Mouse (Mus musculus): ENCODE data around the gene Selenon. TPM values are rescaled to one million over a fixed set of nuclear protein-coding genes. Genes with fewer than 3 reads are reported as not detected.

Selenon gene
- total and polyA plus RNA-seq, 2 experiments from 2014 or later, result 13.4 to 17.9 TPM

DNA sequence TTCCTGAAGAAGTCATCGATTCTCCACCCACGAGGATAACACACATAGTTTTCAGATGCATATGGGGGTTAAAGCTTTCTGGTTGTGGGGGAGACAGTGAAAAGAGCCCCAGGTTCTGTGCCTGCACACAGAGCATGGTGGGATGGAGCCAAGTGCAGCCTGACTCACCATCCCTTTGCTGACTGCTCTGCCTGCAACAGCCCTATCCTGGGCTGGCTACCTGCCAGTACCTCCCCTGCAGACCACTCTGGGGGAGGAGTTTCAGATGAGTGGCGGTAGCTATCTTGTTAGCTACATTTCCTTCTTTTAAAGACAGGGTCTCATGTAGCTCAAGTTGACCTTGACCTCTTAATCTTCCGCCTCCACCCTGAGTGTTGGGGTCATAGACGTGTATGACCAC lies 26.4 kb upstream of the Selenon start:
- no peak for TF ChIP-seq CTCF (IDR thresholded peaks at IDR 0.05; ENCODE audit: low read depth)
- no peak for DNase-seq
- H3K36me3 ChIP-seq (ENCODE audit: insufficient read depth), result no peaks in the 10 kb centered on the region
- no peak overlapping the region for H3K9ac ChIP-seq
- peaks cover 22% of the 10 kb centered on the region for H3K4me1 ChIP-seq (ENCODE audit: insufficient read depth)
- no peaks in the 10 kb centered on the region for H3K27me3 ChIP-seq (ENCODE audit: insufficient read depth, low read length)
- ATAC-seq, result no peak
- H3K4me2 ChIP-seq (ENCODE audit: low read depth), result no peak overlapping the region
- H3K9me3 ChIP-seq (ENCODE audit: low read length), result no peaks in the 10 kb centered on the region
- 67% methylated on average over 5 of the region's 5 CpGs for WGBS
- H3K27ac ChIP-seq (ENCODE audit: low read depth, low read length), result no peak overlapping the region
- no peak overlapping the region for H3K4me3 ChIP-seq (ENCODE audit: low read depth, low read length)

DNA sequence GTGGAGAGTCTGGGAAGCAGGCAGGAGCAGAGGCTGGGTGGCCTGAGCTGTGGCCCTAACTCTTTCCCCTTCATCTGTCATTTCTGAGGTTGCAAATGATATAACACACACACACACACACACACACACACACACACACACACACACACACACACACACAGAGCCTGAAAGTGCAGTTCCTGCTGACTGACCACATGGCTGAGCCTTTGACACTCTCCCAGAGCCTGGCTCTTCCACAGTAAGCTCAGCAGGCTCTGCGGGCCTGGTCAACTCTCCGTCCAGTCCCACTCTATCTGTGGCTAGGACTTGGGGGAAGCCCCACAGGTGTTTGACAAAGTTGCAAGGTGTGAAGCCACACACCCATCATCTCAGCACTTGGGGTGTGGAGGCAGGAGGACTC lies 25.3 kb upstream of the Selenon start:
- DNase-seq (no peak), ATAC-seq (no peak)
- H3K9ac ChIP-seq, result no peak overlapping the region
- 82% methylated on average over 2 of the region's 2 CpGs for WGBS
- no peaks in the 10 kb centered on the region for H3K36me3 ChIP-seq (ENCODE audit: insufficient read depth)
- H3K4me3 ChIP-seq (ENCODE audit: low read depth, low read length), result no peak overlapping the region
- TF ChIP-seq CTCF (IDR thresholded peaks at IDR 0.05; ENCODE audit: low read depth), result no peak
- H3K9me3 ChIP-seq (ENCODE audit: low read length), result no peaks in the 10 kb centered on the region
- no peak overlapping the region for H3K27ac ChIP-seq (ENCODE audit: low read depth, low read length)
- no peaks in the 10 kb centered on the region for H3K27me3 ChIP-seq (ENCODE audit: insufficient read depth, low read length)
- H3K4me2 ChIP-seq (ENCODE audit: low read depth), result no peak overlapping the region
- peaks cover 22% of the 10 kb centered on the region for H3K4me1 ChIP-seq (ENCODE audit: insufficient read depth)

DNA sequence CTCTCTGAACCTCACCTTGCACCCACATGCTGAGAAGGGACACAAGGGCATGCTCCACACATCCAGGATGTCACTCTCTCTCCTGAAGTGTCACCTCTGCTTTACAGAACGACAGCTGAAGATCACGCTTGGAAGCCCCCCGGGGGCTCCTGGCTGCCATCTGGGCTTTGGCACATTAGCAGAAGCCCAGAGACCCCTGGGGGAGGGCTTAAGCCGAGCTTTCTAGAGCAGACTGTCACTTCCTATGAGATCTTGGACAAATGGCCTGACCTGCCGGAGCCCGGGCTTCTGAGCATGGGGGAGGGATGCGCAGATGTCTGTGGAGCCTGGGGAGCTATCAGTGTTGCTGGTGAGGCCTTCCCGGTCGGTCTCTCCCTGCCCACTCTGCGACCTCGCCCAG lies 23.5 kb upstream of the Selenon start:
- Histone ChIP-seq H3K27ac (ENCODE audit: low read depth, low read length) (no peak overlapping the region), H3K27me3 (ENCODE audit: insufficient read depth, low read length) (no peaks in the 10 kb centered on the region), H3K36me3 (ENCODE audit: insufficient read depth) (no peaks in the 10 kb centered on the region), H3K9ac (no peak overlapping the region), H3K9me3 (ENCODE audit: low read length) (no peaks in the 10 kb centered on the region), H3K4me2 (ENCODE audit: low read depth) (no peak overlapping the region), H3K4me3 (ENCODE audit: low read depth, low read length) (no peak overlapping the region), H3K4me1 (ENCODE audit: insufficient read depth) (peaks cover 15% of the 10 kb centered on the region)
- WGBS, result 61% methylated on average over 11 of the region's 11 CpGs
- ATAC-seq (no peak), DNase-seq (no peak)
- no peak for TF ChIP-seq CTCF (IDR thresholded peaks at IDR 0.05; ENCODE audit: low read depth)

DNA sequence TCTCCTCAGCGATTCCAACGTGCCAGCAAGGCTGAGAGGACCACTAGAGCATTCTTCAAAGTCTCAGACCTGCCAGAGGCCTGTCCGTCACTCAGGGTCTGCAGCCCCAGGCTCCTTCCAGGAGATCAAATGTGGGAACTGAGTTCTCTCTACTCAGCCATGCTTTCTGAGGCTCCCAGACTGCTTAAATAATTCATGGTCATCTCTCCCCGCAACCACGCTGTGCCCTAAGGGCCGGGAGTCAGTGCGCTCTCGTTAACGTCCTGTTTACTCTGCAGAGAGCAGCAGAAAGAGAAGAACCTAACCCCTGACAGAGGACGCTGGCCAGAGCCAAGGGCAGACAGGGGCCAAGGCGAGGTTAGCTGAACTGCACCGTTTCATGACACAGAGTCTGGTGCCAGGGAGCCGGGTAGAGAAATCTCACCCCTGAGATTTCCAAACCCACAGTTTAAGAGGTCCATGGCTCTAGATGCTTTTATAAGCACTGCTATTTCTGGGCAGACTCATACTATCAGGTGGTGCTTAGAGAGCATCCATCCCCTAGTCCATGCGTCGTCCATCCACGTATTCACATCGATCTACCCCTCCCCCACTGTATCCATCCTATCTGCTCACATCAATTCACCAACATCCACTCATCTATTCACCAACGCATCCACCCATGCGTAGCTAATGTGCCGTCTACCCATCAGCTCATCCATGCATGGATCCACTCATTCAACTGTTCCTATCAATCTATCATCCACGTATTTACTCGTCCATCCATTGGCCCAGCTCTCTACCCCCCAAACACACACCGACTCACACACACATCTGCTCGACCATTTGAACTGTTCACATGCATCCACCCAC lies 20.7 kb upstream of the Selenon start:
- Histone ChIP-seq H3K9me3 (ENCODE audit: low read length) (no peaks in the 10 kb centered on the region), H3K4me1 (ENCODE audit: insufficient read depth) (no peaks in the 10 kb centered on the region), H3K36me3 (ENCODE audit: insufficient read depth) (no peaks in the 10 kb centered on the region), H3K27me3 (ENCODE audit: insufficient read depth, low read length) (no peaks in the 10 kb centered on the region), H3K9ac (no peak overlapping the region), H3K27ac (ENCODE audit: low read depth, low read length) (no peak overlapping the region), H3K4me2 (ENCODE audit: low read depth) (no peak overlapping the region), H3K4me3 (ENCODE audit: low read depth, low read length) (no peak overlapping the region)
- no peak for DNase-seq
- no peak for TF ChIP-seq CTCF (IDR thresholded peaks at IDR 0.05; ENCODE audit: low read depth)
- ATAC-seq, result no peak
- WGBS, result 87% methylated on average over 24 of the region's 24 CpGs

DNA sequence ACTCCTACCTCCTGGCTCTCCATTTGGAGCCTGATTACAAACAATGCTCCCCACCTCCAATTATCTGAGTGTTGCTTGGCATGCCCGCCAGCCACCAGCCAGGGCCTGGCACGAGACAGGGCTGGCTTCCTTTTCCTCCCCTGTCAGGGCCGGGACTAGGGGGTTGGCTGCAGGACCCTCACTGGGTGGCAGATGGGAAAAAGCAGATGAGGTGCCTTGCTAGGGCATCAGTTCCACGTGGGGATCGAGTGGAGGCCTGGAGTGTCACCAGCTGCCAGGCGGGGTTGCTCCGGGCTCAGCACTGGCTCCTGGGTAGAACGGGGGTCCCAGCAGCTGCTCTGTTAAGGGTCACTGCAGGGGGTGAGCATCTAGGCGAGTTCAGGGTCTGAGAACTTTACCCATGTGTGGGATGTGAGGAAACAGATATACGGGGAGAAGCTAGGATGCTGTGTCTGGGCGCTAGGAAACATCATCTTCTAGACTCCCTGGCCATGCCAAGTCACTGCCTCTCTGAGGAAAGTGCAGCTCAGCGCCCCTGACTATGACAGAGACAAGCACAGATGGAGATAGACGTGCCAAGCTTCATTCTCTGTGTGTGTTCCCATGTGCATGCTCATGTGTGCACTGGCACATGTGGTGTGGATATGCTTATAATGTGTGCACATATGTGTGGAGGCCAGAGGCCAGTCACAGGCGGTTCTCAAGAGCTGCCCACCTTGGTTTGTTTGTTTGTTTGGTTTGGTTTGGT lies 18.9 kb upstream of the Selenon start:
- Histone ChIP-seq H3K9me3 (ENCODE audit: low read length) (no peaks in the 10 kb centered on the region), H3K4me1 (ENCODE audit: insufficient read depth) (no peaks in the 10 kb centered on the region), H3K27me3 (ENCODE audit: insufficient read depth, low read length) (no peaks in the 10 kb centered on the region), H3K9ac (no peak overlapping the region), H3K27ac (ENCODE audit: low read depth, low read length) (no peak overlapping the region), H3K36me3 (ENCODE audit: insufficient read depth) (no peaks in the 10 kb centered on the region), H3K4me2 (ENCODE audit: low read depth) (no peak overlapping the region), H3K4me3 (ENCODE audit: low read depth, low read length) (no peak overlapping the region)
- no peak for TF ChIP-seq CTCF (IDR thresholded peaks at IDR 0.05; ENCODE audit: low read depth)
- peak; percentile 56 for ATAC-seq
- no peak for DNase-seq
- WGBS, result 48% methylated on average over 14 of the region's 14 CpGs

DNA sequence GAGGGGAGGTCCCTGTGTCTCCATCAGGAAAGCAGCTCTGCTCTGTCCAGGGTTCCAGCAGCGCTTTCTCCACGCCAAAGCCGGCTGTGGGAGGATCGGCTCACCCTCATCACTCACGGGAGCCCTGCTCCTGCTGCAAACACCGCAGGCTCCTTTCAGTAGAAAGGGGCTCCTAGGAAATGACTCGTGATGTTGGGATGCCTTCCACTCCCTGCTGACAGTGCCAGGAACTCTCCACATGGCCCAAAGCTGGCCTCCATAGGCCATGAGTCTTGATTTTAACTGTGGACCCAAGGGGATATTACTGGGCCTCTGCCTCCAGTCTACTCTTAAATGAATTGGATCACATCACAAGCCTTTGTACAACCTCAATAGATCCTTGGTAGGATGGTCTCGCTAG lies 17.9 kb upstream of the Selenon start:
- H3K9me3 ChIP-seq (ENCODE audit: low read length), result no peaks in the 10 kb centered on the region
- 81% methylated on average over 8 of the region's 8 CpGs for whole genome bisulfite sequencing
- no peak overlapping the region for H3K4me2 ChIP-seq (ENCODE audit: low read depth)
- no peak overlapping the region for H3K27ac ChIP-seq (ENCODE audit: low read depth, low read length)
- H3K36me3 ChIP-seq (ENCODE audit: insufficient read depth), result no peaks in the 10 kb centered on the region
- ATAC-seq (no peak), DNase-seq (no peak)
- no peaks in the 10 kb centered on the region for H3K27me3 ChIP-seq (ENCODE audit: insufficient read depth, low read length)
- no peaks in the 10 kb centered on the region for H3K4me1 ChIP-seq (ENCODE audit: insufficient read depth)
- no peak for TF ChIP-seq CTCF (IDR thresholded peaks at IDR 0.05; ENCODE audit: low read depth)
- no peak overlapping the region for H3K4me3 ChIP-seq (ENCODE audit: low read depth, low read length)
- no peak overlapping the region for H3K9ac ChIP-seq

DNA sequence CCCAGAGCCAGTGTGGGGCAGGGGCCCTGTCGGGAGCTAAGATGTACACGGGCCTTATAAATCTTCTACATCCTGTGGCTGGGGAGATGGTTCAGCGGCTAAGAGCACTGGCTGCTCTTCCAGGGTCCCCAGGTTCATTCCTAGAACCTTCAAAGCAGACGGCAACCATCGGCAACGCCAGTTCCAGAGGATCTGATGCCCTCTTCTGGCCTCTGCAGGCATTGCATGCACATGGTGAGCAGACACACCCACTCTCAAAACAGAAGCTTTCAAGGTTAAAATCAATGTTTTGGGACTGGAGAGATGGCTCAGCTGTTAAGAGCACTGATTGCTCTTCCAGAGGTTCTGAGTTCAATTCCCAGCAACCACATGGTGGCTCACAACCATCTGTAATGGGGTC lies 17.2 kb upstream of the Selenon start:
- Histone ChIP-seq H3K36me3 (ENCODE audit: insufficient read depth) (0 out of 2 replicates have a peak, but pooled peaks cover 2% of the 10 kb centered on the region), H3K27ac (ENCODE audit: low read depth, low read length) (no peak overlapping the region), H3K27me3 (ENCODE audit: insufficient read depth, low read length) (no peaks in the 10 kb centered on the region), H3K9ac (no peak overlapping the region), H3K4me1 (ENCODE audit: insufficient read depth) (no peaks in the 10 kb centered on the region), H3K9me3 (ENCODE audit: low read length) (no peaks in the 10 kb centered on the region), H3K4me3 (ENCODE audit: low read depth, low read length) (no peak overlapping the region), H3K4me2 (ENCODE audit: low read depth) (no peak overlapping the region)
- peak; percentile 57 for TF ChIP-seq CTCF (IDR thresholded peaks at IDR 0.05; ENCODE audit: low read depth)
- no peak for ATAC-seq
- no peak for DNase-seq
- 76% methylated on average over 6 of the region's 6 CpGs for WGBS

All from forebrain, postnatal 0 days (tissue).